Mouse (Mus musculus): ENCODE results near the gene Ppat. TPM values are rescaled to one million over a fixed set of nuclear protein-coding genes. Genes with fewer than 3 reads are reported as not detected.

Ppat gene
- 7.9 and 8.6 TPM in 2 replicates for polyA plus RNA-seq (2012; rRNA removed)

DNA sequence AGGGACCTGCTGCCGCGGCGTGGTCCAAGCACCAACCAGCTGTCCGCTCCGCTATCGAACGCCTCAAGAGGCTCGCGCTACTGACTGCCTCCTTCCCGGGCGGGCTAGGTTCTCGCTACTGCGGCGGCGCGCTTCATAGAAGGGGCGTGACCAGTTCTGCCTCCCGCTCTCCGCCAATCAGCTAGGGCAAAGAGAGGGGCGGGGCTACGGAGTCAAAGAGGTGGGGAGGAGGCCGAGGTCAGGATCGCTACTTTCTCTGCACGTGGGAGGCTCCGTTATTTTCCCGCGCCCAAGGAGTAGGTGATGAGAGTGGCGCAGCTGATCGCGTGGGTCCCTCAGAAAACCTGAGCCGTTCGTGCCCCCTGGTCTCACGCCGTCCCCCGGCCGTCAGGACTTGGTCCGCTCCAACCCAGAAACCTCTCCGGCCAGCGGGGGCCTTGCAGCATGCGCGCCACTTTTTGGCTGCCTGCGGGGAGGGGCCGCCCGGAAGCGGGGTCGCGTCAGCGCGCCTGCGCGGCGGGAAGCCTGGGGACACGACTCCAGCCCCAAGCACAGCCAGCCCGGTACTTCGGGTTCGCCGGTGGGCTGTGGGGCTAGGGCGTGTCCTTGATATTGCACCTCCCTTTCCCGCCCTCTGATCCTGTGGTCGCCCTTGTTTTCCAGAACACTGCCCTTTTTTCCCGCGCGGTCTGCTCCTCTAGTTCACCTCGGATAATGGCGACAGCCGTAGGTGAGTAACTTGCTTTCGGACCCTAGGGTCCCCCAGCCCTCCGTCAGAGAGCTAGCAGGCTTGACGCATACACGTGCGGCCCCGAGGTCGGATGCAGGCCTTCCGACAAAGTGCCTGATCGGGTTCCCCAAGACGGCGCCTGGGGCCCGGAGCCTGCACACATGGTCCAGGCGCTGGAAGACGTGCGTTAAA, at the start of gene Ppat, which contains the start of gene Paics:
Gene Ppat, minus strand, starts transcription at position 473 of the 922 bp plus-strand sequence.
Gene Paics, plus strand, starts transcription at position 202 of the 922 bp plus-strand sequence.
- DNase-seq: peak; percentile 97
- Histone ChIP-seq H3K27me3 (ENCODE audit: control insufficient read depth, insufficient read depth, low read length) (no peaks in the 10 kb centered on the region), H3K4me3 (replicated peaks; ENCODE audit: insufficient read depth, low read depth, low read length) (peak within 1 kb of the TSS; percentile 77), H3K27ac (ENCODE audit: insufficient read depth, low read length) (peak within 1 kb of the TSS; percentile 49; the same call in 1 of the 2 replicates), H3K4me1 (ENCODE audit: control insufficient read depth, insufficient read depth, low read length) (no peaks in the 10 kb centered on the region)
- no peak for TF ChIP-seq CTCF (IDR thresholded peaks at IDR 0.05; ENCODE audit: borderline replicate concordance, insufficient read depth, low read depth, low read length)
- peak; percentile 94 for TF ChIP-seq POLR2A (IDR thresholded peaks at IDR 0.05; ENCODE audit: borderline replicate concordance, insufficient read depth, low read length)
- WGBS: under 1% methylated on average over 81 of the region's 81 CpGs

DNA sequence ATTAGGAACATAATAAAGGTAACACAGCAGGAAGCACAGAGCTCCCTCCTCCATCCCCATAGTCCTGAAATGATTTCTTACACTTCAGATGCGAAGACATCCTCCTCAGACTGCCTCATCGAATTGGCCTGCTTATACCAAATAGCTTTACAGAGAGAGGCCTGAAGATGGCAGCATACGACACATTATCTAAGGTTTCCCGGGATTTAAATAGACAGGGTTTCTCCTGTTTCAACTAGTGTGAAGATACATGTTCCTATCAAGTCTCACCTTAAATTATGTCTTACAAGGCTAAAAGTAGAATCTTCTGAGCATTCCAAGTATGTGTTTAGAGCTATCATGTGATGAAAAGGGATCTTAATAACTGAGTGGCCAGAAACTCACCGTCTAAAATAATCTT, 47.0 kb upstream of the Ppat start:
- 34% methylated on average over 5 of the region's 5 CpGs for WGBS
- no peak for TF ChIP-seq POLR2A (IDR thresholded peaks at IDR 0.05; ENCODE audit: borderline replicate concordance, insufficient read depth, low read length)
- TF ChIP-seq CTCF (IDR thresholded peaks at IDR 0.05; ENCODE audit: borderline replicate concordance, insufficient read depth, low read depth, low read length): peak; percentile 26; the same call in 1 of the 2 replicates
- no peak overlapping the region for H3K27ac ChIP-seq (ENCODE audit: insufficient read depth, low read length)
- no peaks in the 10 kb centered on the region for H3K4me1 ChIP-seq (ENCODE audit: control insufficient read depth, insufficient read depth, low read length)
- no peak for DNase-seq
- H3K4me3 ChIP-seq (replicated peaks; ENCODE audit: insufficient read depth, low read depth, low read length): no peak overlapping the region
- H3K27me3 ChIP-seq (ENCODE audit: control insufficient read depth, insufficient read depth, low read length): no peaks in the 10 kb centered on the region

- H3K27ac ChIP-seq (ENCODE audit: insufficient read depth, low read length): no peak overlapping the region
- 93% methylated on average over 5 of the region's 5 CpGs for WGBS
- no peaks in the 10 kb centered on the region for H3K27me3 ChIP-seq (ENCODE audit: control insufficient read depth, insufficient read depth, low read length)
- DNase-seq: no peak
- TF ChIP-seq POLR2A (IDR thresholded peaks at IDR 0.05; ENCODE audit: borderline replicate concordance, insufficient read depth, low read length) (no peak), CTCF (IDR thresholded peaks at IDR 0.05; ENCODE audit: borderline replicate concordance, insufficient read depth, low read depth, low read length) (no peak)
- no peaks in the 10 kb centered on the region for H3K4me1 ChIP-seq (ENCODE audit: control insufficient read depth, insufficient read depth, low read length)
- no peak overlapping the region for H3K4me3 ChIP-seq (replicated peaks; ENCODE audit: insufficient read depth, low read depth, low read length)
These were observed 41.9 kb upstream of the Ppat start for GRCm38 (mm10) chr5:76993174-76993814.

- H3K4me3 ChIP-seq (replicated peaks; ENCODE audit: insufficient read depth, low read depth, low read length): no peak overlapping the region
- no peak overlapping the region for H3K27ac ChIP-seq (ENCODE audit: insufficient read depth, low read length)
- H3K27me3 ChIP-seq (ENCODE audit: control insufficient read depth, insufficient read depth, low read length): no peaks in the 10 kb centered on the region
- no peaks in the 10 kb centered on the region for H3K4me1 ChIP-seq (ENCODE audit: control insufficient read depth, insufficient read depth, low read length)
- no peak for TF ChIP-seq POLR2A (IDR thresholded peaks at IDR 0.05; ENCODE audit: borderline replicate concordance, insufficient read depth, low read length)
- no peak for TF ChIP-seq CTCF (IDR thresholded peaks at IDR 0.05; ENCODE audit: borderline replicate concordance, insufficient read depth, low read depth, low read length)
- no peak for DNase-seq
- WGBS: 96% methylated on average over 3 of the region's 3 CpGs
These were observed 39.4 kb upstream of the Ppat start for GRCm38 (mm10) chr5:76990789-76991188.

DNA sequence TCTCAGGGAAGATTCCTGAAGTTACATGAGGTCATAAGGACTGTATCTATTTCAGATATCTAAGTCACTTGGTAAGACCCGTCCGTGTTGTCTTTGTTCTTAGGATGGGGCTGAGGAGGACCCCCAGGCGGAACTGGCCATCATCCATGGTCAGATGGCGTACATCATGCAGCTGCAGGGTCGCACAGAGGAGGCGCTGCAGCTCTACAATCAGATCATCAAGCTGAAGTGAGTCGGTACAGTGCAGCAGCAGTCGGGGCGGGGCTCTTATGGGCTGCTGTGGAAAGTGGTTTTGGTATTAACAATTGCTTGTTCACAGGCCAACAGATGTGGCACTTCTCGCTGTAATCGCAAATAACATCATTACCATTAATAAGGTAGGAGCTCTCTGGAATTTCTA, 32.6 kb upstream of the Ppat start:
- Histone ChIP-seq H3K4me3 (replicated peaks; ENCODE audit: insufficient read depth, low read depth, low read length) (no peak overlapping the region), H3K4me1 (ENCODE audit: control insufficient read depth, insufficient read depth, low read length) (no peaks in the 10 kb centered on the region), H3K27ac (ENCODE audit: insufficient read depth, low read length) (no peak overlapping the region), H3K27me3 (ENCODE audit: control insufficient read depth, insufficient read depth, low read length) (no peaks in the 10 kb centered on the region)
- 89% methylated on average over 11 of the region's 11 CpGs for WGBS
- no peak for DNase-seq
- TF ChIP-seq POLR2A (IDR thresholded peaks at IDR 0.05; ENCODE audit: borderline replicate concordance, insufficient read depth, low read length): no peak
- TF ChIP-seq CTCF (IDR thresholded peaks at IDR 0.05; ENCODE audit: borderline replicate concordance, insufficient read depth, low read depth, low read length): no peak

DNA sequence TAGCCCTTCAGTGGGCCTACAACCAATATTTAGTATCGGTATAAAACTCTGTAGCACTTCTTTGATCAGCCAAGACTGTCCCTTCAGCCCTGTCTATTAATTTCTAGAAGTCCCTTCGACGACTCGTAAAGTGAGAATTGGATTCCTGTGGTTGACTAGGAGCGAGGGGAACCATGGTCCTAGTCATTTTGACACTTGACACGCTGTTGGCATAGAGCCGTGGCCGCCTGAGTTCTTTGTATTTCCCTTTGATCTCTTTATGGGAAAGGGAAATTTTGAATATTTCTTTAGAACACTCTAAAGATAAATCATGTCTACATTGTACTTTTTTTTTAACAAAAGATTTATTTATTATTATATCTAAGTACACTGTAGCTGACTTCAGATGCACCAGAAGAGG, 24.4 kb upstream of the Ppat start:
- WGBS: 53% methylated on average over 8 of the region's 8 CpGs
- DNase-seq: no peak
- H3K27ac ChIP-seq (ENCODE audit: insufficient read depth, low read length): no peak overlapping the region

DNA sequence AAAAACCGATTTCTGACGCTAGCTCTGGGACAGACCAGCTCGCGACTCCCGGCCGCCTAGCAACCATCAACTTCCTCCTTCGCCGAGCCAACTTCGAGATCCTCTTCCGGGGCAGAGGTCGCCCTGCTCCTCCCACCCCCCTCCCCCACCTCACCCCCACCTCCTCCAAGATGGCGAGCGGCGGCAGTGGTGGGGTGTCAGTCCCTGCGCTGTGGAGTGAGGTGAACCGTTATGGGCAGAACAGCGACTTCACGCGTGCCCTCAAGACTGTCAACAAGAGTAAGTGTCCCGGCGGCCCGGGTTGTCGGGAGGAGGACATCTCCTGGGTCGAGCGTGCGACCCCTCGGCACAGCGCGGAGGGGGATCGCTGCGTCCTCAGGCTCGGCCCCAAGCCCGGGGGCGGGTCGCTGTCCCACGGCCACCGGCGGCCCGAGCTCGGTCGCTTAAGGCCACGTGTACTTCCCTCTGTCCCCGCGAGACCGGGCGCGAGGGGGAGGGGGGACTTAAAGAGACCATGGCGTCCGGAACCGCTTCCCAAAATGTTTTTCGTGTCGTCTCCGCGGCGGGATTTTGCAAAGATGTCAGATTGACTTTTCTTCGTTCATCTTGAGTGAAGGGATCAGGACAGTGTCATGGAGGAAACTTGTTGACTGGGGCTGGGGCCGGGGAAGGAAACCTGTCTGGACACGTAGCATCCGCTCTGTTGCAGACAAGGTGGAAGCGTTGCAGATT, 23.3 kb upstream of the Ppat start, which contains the start of gene Srp72:
Gene Srp72, plus strand, starts transcription at position 130 of the 732 bp plus-strand sequence.
- H3K4me1 ChIP-seq (ENCODE audit: control insufficient read depth, insufficient read depth, low read length): no peaks in the 10 kb centered on the region; the same call in 1 of the 2 replicates
- TF ChIP-seq CTCF (IDR thresholded peaks at IDR 0.05; ENCODE audit: borderline replicate concordance, insufficient read depth, low read depth, low read length) (no peak), POLR2A (IDR thresholded peaks at IDR 0.05; ENCODE audit: borderline replicate concordance, insufficient read depth, low read length) (peak; percentile 57; the same call in 1 of the 2 replicates)
- peak; percentile 79 to 82 for DNase-seq
- peak within 1 kb of the TSS; percentile 70 for H3K4me3 ChIP-seq (replicated peaks; ENCODE audit: insufficient read depth, low read depth, low read length)
- H3K27ac ChIP-seq (ENCODE audit: insufficient read depth, low read length): peak within 1 kb of the TSS; percentile 86
- H3K27me3 ChIP-seq (ENCODE audit: control insufficient read depth, insufficient read depth, low read length): no peaks in the 10 kb centered on the region
- WGBS: under 1% methylated on average over 60 of the region's 60 CpGs

More for the DNA sequence above, 24.4 kb upstream of the Ppat start:
- Histone ChIP-seq H3K4me1 (ENCODE audit: control insufficient read depth, insufficient read depth, low read length) (no peaks in the 10 kb centered on the region; the same call in 1 of the 2 replicates), H3K27me3 (ENCODE audit: control insufficient read depth, insufficient read depth, low read length) (no peaks in the 10 kb centered on the region), H3K4me3 (replicated peaks; ENCODE audit: insufficient read depth, low read depth, low read length) (no peak overlapping the region)
- TF ChIP-seq CTCF (IDR thresholded peaks at IDR 0.05; ENCODE audit: borderline replicate concordance, insufficient read depth, low read depth, low read length): no peak
- no peak for TF ChIP-seq POLR2A (IDR thresholded peaks at IDR 0.05; ENCODE audit: borderline replicate concordance, insufficient read depth, low read length)

Measured in cerebellum, adult 2 months (tissue).